In genomic region chr12:27082624-27083023, GRCm38 (mm10) we compare ENCODE assay signal across 9 mouse cellular contexts.
DNase-seq lines count a peak whose midpoint lies in the region; ATAC-seq lines count a peak whose summit lies in the region.
"Had no signal": no experiment of that assay in that cellular context is flagged by ENCODE, and none has a peak within 500 bp of the region (broad histone marks: within the 10 kb centered on the region; RNA-seq: fewer than 3 reads in every experiment).

No protein-coding gene starts in this region.

- peak overlapping the region; percentile 95 for H3K27ac ChIP-seq in forebrain, embryonic 16.5 days (ENCODE audit: low read length)
- H3K27ac ChIP-seq in stomach, embryonic 16.5 days (ENCODE audit: low read length) = no peak overlapping the region

- H3K4me1 ChIP-seq in forebrain, embryonic 16.5 days (replicated peaks; ENCODE audit: control insufficient read depth, insufficient read depth, low read length) = peaks cover 24% of the 10 kb centered on the region
- 0 out of 2 replicates have a peak, but pooled peaks cover 4% of the 10 kb centered on the region for H3K4me1 ChIP-seq in stomach, embryonic 16.5 days (ENCODE audit: control insufficient read depth, insufficient read depth, low read length)

- ATAC-seq in forebrain, embryonic 16.5 days = peak; percentile 95
- ATAC-seq in stomach, embryonic 16.5 days (ENCODE audit: insufficient read depth, low FRiP score) = peak; percentile 79

- no peaks in the 10 kb centered on the region for H3K27me3 ChIP-seq in forebrain, embryonic 16.5 days (replicated peaks; ENCODE audit: control insufficient read depth, insufficient read depth, low read length)
- no peaks in the 10 kb centered on the region for H3K27me3 ChIP-seq in stomach, embryonic 16.5 days (ENCODE audit: control insufficient read depth, insufficient read depth, low read length)

- H3K9ac ChIP-seq in forebrain, embryonic 16.5 days (replicated peaks; ENCODE audit: low read depth, low read length) = peak overlapping the region; percentile 49
- peak overlapping the region; percentile 16; the same call in 1 of the 2 replicates for H3K9ac ChIP-seq in stomach, embryonic 16.5 days (ENCODE audit: low read length)

- H3K4me2 ChIP-seq in forebrain, embryonic 16.5 days (ENCODE audit: low read length) = peak overlapping the region; percentile 42
- H3K4me2 ChIP-seq in stomach, embryonic 16.5 days (ENCODE audit: low read depth, low read length) = peak overlapping the region; percentile 48

- peak; percentile 8 for DNase-seq in cerebellum, adult 9-11 months
- no peak for DNase-seq in cerebellum, adult 8-10 months
- DNase-seq in MN1 (ENCODE audit: low spot score) = peak; percentile 86
- peak; percentile 61 to 73 for DNase-seq in layer of hippocampus, postnatal 10 days (ENCODE audit: low spot score in 2 of 2)
- DNase-seq in lung, postnatal 4 days = peak; percentile 28 to 46
- no peak for DNase-seq in urinary bladder, postnatal 25 days (ENCODE audit: low spot score)

- 0 out of 2 replicates have a peak, but pooled peaks cover 3% of the 10 kb centered on the region for H3K9me3 ChIP-seq in forebrain, embryonic 16.5 days (ENCODE audit: control insufficient read depth, low read length)
- H3K9me3 ChIP-seq in stomach, embryonic 16.5 days (replicated peaks; ENCODE audit: control insufficient read depth, low read length) = no peaks in the 10 kb centered on the region

- peak overlapping the region; percentile 11 for H3K4me3 ChIP-seq in forebrain, embryonic 16.5 days (replicated peaks; ENCODE audit: low read length)
- peak overlapping the region; percentile 17; the same call in 1 of the 2 replicates for H3K4me3 ChIP-seq in stomach, embryonic 16.5 days (replicated peaks; ENCODE audit: low read length)
- H3K4me3 ChIP-seq: erythroblast, embryonic 14.5 days had no signal

- H3K36me3 ChIP-seq in forebrain, embryonic 16.5 days (ENCODE audit: control insufficient read depth, insufficient read depth) = no peaks in the 10 kb centered on the region
- no peaks in the 10 kb centered on the region for H3K36me3 ChIP-seq in stomach, embryonic 16.5 days (ENCODE audit: control insufficient read depth, insufficient read depth, low read length)

- WGBS in forebrain, embryonic 16.5 days = under 1% methylated on average over 8 of the region's 8 CpGs
- WGBS in stomach, embryonic 16.5 days = 8% methylated on average over 8 of the region's 8 CpGs

Comparison
In these comparisons a context has a peak if more than half of its experiments do, and no peak if none do; other contexts are left out.
1. DNase-seq: peak in cerebellum, adult 9-11 months (single experiment), MN1 (single experiment), layer of hippocampus, postnatal 10 days (2 of 2) and lung, postnatal 4 days (2 of 2); none in cerebellum, adult 8-10 months (single experiment) and urinary bladder, postnatal 25 days (single experiment).